Mouse (Mus musculus): Measurements from ENCODE around the gene Cep78. TPM values are rescaled to one million over a fixed set of nuclear protein-coding genes. Genes with fewer than 3 reads are reported as not detected.

Cep78 gene
- polyA plus RNA-seq, 1 experiment from 2014 or later: 48.9 TPM

DNA sequence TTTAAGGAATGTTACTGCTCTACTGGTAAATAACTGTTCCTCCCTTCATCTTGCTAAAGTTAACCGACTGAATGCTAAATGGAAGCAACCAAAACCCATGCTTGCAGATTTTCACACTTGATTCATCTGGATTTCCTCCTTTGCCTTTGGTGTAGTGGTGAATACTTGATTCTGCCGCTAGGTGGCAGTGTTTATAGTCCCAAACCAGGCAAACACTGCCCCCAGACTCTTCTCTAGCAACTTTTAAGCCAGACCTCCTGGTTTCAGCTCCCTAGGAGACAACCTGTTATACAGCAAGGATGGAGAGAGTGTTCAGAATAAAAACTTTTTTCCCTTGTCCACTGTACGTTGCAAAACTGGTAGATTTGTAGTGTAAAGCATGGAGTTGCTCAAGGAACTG lies 13.4 kb upstream of the Cep78 start:
- Histone ChIP-seq H3K4me1 (replicated peaks) (peaks cover 7% of the 10 kb centered on the region; the same call in 1 of the 2 replicates), H3K36me3 (no peaks in the 10 kb centered on the region), H3K27ac (no peak overlapping the region), H3K27me3 (ENCODE audit: insufficient read depth, poor library complexity, severe bottlenecking) (no peaks in the 10 kb centered on the region), H3K4me3 (no peak overlapping the region), H3K9me3 (no peaks in the 10 kb centered on the region)
- DNase-seq (ENCODE audit: low spot score): peak; percentile 62
- 6% methylated on average over 3 of the region's 3 CpGs for WGBS

DNA sequence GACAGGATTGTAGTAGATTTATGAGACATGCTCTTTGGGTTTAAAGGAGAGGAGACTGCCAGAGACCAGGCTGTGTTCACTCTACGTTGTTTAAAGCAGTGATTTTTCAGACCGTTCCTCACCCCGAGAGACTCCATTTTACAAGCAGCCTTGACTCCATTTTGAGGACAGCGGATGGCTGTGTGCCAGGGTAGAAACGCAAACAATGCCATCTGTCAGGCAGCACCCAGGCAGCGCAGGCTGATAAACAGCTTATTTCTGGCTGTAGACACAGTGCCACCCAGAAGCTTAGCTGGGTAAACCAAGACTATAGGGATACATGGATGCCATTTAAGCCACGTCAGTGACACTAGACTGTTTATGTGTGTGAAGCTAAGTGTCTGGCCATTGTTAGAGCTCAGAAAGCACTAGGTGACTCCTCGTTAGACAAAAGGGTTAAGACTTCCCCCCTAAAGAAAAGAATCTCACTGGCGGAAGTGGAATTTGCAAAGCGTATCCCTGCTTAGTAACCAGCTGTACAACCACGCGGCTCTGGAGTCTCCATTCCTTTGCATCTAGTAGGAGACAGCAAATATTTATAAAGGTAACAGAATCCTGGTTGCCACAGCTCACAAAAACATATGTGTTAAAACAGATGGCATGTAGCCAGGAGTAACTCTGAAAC lies 12.2 kb upstream of the Cep78 start:
- no peak for DNase-seq (ENCODE audit: low spot score)
- H3K27ac ChIP-seq: no peak overlapping the region
- WGBS: 66% methylated on average over 12 of the region's 12 CpGs

DNA sequence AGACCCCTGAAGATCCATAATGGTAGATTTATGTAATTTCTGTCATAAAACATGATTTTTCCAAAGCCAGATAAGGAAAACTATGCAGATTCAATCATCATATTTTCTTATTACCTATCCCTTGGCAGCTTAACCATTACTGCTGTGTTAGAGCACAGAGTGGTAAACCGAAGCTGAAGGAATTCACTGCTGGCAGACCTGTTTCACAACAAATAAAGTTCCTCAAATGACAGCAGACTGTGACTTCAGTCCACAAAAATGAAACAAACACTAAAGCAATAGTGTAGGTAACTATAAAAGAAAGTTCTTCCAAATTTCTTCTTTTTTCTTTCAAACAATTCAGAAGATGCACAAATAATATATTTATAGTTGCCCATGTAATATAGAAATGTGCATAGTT lies 5.3 kb upstream of the Cep78 start:
- H3K36me3 ChIP-seq: peaks cover 8% of the 10 kb centered on the region; the same call in 1 of the 2 replicates
- no peak overlapping the region for H3K27ac ChIP-seq
- H3K9me3 ChIP-seq: no peaks in the 10 kb centered on the region
- WGBS: 94% methylated on average over 1 of the region's 1 CpGs
- no peaks in the 10 kb centered on the region for H3K27me3 ChIP-seq (ENCODE audit: insufficient read depth, poor library complexity, severe bottlenecking)
- H3K4me1 ChIP-seq (replicated peaks): peaks cover 3% of the 10 kb centered on the region; the same call in 1 of the 2 replicates
- no peak for DNase-seq (ENCODE audit: low spot score)
- no peak overlapping the region for H3K4me3 ChIP-seq

More for the DNA sequence above, 12.2 kb upstream of the Cep78 start:
- no peak overlapping the region for H3K4me3 ChIP-seq
- no peaks in the 10 kb centered on the region for H3K9me3 ChIP-seq
- peaks cover 7% of the 10 kb centered on the region; the same call in 1 of the 2 replicates for H3K4me1 ChIP-seq (replicated peaks)
- H3K36me3 ChIP-seq: no peaks in the 10 kb centered on the region
- no peaks in the 10 kb centered on the region for H3K27me3 ChIP-seq (ENCODE audit: insufficient read depth, poor library complexity, severe bottlenecking)

DNA sequence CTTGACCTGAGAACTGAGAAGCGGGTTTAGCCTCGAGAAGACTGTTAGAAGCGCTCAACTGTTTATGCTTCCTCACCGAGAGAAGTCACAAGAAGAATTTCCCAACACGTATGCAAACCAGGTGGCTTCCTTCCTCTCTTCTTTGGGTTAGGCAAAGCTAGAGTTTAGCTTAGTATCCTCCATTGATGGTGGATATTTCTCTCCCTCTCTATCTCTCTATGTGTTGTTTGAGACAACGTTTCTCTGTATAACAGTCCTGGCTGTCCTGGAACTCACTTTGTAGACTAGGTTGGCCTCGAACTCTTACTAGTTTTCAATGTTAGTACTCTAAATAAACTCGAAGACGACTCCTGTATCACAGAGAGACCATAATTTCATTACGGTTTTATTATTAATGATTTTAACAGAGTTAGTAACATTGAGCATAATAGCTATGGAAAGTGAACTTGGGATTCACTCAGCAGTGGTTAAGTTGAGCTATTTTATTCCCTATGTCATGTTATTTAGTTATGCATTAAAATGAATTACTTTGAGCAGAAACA lies 454 bp upstream of the Cep78 start:
- Histone ChIP-seq H3K4me3 (peak overlapping the region; percentile 90), H3K9me3 (no peaks in the 10 kb centered on the region), H3K4me1 (replicated peaks) (peaks cover 21% of the 10 kb centered on the region), H3K27me3 (ENCODE audit: insufficient read depth, poor library complexity, severe bottlenecking) (no peaks in the 10 kb centered on the region), H3K27ac (peak overlapping the region; percentile 98), H3K36me3 (peaks cover 19% of the 10 kb centered on the region)
- DNase-seq (ENCODE audit: low spot score): no peak
- WGBS: 32% methylated on average over 10 of the region's 10 CpGs

DNA sequence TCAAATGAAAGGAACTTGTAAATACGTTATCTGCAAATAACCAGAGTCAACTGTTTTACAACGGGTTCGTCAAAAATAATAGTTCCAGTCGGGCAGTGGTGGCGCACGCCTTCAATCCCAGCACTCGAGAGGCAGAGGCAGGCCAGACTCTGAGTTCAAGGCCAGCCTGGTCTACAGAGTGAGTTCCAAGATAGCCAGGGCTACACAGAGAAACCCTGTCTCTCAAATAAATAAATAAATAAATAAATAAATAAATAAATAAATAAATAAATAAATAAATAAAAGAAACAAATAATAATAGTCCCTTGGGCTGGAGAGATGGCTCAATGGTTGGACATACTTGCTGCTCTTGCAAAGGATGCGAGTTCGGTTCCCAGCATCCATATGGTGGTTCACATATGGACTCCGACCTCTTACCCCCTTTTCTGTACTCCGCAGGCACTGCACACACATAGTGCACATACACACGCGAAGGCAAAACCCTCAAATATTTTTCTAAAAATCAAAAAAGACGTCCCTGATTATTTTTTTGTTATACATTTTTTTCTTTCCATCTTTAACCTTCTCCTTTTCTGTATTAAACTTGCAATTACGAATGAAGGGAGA lies 947 bp downstream of the Cep78 start:
- Histone ChIP-seq H3K4me1 (replicated peaks) (peaks cover 21% of the 10 kb centered on the region), H3K4me3 (peak overlapping the region; percentile 90), H3K27ac (peak overlapping the region; percentile 98), H3K9me3 (no peaks in the 10 kb centered on the region), H3K36me3 (peaks cover 33% of the 10 kb centered on the region), H3K27me3 (ENCODE audit: insufficient read depth, poor library complexity, severe bottlenecking) (no peaks in the 10 kb centered on the region)
- WGBS: 53% methylated on average over 15 of the region's 15 CpGs
- no peak for DNase-seq (ENCODE audit: low spot score)

DNA sequence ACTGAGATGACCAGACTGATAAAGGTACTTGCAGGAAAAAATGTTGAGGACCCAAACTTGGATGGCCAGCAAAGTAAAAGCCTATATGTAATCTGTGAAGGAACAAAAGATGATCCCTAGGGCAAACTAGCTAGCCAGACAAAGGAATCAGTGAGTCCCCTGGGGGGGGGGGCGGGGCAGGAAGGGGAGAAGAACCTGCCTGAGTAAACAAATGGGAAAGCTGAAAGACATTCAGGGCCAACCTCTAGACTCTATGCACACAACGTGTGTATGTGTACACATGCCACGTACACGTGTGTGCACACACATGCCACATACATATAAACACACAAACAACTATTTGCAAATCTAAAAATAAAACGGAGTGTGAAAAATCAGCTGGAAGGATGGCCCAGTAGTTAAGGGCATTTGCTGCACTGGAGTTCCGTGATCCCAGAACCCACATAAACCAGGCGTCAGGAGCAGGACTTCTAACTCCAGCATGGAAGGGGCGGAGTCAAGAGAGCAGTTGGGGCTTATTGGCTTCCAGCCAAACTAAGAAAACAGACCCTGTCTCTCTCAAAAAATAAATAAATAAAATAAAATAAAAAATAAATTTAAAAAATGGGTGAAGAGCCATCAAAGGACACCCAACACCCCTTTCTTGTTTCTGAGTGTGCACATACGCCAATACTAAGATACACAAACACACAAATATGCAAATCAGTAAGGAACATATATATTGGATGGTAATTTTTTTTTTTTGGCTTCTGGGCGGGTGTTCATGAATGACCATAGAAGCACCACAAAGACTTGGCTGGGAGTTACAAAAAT lies 1.7 kb downstream of the Cep78 start:
- 43% methylated on average over 10 of the region's 10 CpGs for WGBS
- no peaks in the 10 kb centered on the region for H3K27me3 ChIP-seq (ENCODE audit: insufficient read depth, poor library complexity, severe bottlenecking)
- H3K27ac ChIP-seq: peak overlapping the region; percentile 29
- peaks cover 21% of the 10 kb centered on the region for H3K4me1 ChIP-seq (replicated peaks)
- H3K4me3 ChIP-seq: peak overlapping the region; percentile 90
- no peaks in the 10 kb centered on the region for H3K9me3 ChIP-seq
- H3K36me3 ChIP-seq: peaks cover 36% of the 10 kb centered on the region
- peak; percentile 33 for DNase-seq (ENCODE audit: low spot score)

DNA sequence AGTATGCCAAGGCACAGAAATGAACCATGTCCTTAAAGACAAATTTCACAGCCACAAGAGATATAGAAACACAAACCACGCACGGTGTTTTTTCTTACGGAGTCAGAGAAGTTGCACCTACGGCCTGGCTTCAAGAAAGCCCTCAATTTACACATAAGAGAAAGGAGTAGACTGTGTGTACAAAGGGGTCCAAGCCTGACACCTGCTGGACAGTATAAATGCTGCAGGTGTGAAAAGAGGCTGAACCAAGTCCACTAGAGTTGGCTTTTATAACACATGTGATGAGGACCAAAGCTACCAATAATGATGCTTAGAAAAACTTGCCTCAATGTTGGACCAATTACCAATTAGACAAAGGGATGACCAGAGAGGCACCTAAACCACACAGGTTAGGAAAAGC lies 2.9 kb downstream of the Cep78 start:
- H3K9me3 ChIP-seq: no peaks in the 10 kb centered on the region
- no peak overlapping the region for H3K4me3 ChIP-seq
- DNase-seq (ENCODE audit: low spot score): peak; percentile 56
- WGBS: 81% methylated on average over 4 of the region's 4 CpGs
- peaks cover 42% of the 10 kb centered on the region for H3K36me3 ChIP-seq
- no peaks in the 10 kb centered on the region for H3K27me3 ChIP-seq (ENCODE audit: insufficient read depth, poor library complexity, severe bottlenecking)
- H3K27ac ChIP-seq: no peak overlapping the region
- peaks cover 21% of the 10 kb centered on the region for H3K4me1 ChIP-seq (replicated peaks)

DNA sequence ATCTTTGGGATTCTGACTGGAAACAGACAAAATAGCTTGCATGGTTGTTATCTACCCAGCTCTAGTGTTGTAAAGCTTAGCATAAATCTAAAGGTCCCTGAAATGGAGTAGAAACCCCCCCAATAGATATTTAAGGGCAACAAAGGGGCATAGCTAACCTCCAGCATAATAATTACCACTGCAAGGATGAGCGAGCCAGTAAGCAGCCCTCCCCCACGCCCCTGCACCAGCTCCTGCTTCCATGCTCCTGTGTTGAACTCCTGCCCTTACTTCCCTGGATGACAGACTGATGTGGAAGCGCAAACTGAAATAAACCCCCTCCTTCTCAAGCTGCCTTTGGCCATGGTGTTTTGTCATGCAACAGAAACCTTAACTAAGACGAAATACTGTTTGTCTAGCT lies 11.4 kb downstream of the Cep78 start:
- Histone ChIP-seq H3K4me1 (replicated peaks) (no peaks in the 10 kb centered on the region), H3K27me3 (ENCODE audit: insufficient read depth, poor library complexity, severe bottlenecking) (no peaks in the 10 kb centered on the region), H3K27ac (no peak overlapping the region), H3K4me3 (no peak overlapping the region), H3K9me3 (no peaks in the 10 kb centered on the region), H3K36me3 (peaks cover 98% of the 10 kb centered on the region)
- 76% methylated on average over 4 of the region's 4 CpGs for WGBS
- DNase-seq (ENCODE audit: low spot score): no peak

DNA sequence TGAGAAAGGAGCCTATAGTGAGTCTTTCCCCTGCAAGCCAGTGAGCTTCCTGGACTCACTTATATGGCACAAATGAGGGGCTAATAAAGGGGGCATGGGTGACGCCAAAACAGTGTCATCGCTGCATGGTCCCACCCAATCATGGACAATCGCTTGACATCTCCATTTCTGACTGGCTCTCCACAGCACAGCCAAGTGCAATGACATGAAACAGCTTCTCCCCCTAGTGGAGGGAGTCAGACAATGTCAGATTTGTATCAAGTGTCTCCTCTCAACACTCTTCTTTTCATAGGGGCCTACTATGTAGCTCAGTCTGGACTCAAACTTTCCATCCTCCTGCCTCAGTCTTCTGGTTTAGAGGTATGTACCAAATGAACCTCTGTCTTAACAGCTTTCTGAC lies 19.7 kb downstream of the Cep78 start:
- Histone ChIP-seq H3K27ac (no peak overlapping the region), H3K27me3 (ENCODE audit: insufficient read depth, poor library complexity, severe bottlenecking) (no peaks in the 10 kb centered on the region), H3K9me3 (no peaks in the 10 kb centered on the region), H3K4me3 (no peak overlapping the region), H3K4me1 (replicated peaks) (no peaks in the 10 kb centered on the region), H3K36me3 (peaks cover 98% of the 10 kb centered on the region)
- DNase-seq (ENCODE audit: low spot score): no peak
- 68% methylated on average over 3 of the region's 3 CpGs for WGBS

DNA sequence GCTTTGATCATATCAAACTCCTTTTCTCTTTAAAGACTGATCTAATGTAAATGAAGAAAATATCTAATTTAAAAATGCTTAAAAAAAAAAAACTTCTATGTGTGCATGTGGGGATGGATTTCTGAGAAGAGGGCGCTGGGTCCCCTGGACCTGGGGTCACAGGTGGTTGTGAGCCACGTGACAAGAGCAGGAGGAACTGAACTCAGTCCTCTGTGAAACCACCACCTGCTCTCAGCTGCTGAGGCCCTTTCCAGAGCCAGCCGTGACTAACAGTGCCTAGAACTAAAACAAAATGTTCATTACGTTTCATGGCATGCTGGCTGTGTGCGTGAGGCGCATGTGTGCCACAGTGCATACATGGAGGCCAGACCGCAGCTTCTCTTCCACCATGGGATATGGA lies 20.3 kb downstream of the Cep78 start:
- no peak overlapping the region for H3K4me3 ChIP-seq
- H3K36me3 ChIP-seq: peaks cover 98% of the 10 kb centered on the region
- 95% methylated on average over 7 of the region's 7 CpGs for WGBS
- no peaks in the 10 kb centered on the region for H3K4me1 ChIP-seq (replicated peaks)
- DNase-seq (ENCODE audit: low spot score): no peak
- H3K9me3 ChIP-seq: no peaks in the 10 kb centered on the region
- no peak overlapping the region for H3K27ac ChIP-seq
- H3K27me3 ChIP-seq (ENCODE audit: insufficient read depth, poor library complexity, severe bottlenecking): no peaks in the 10 kb centered on the region

DNA sequence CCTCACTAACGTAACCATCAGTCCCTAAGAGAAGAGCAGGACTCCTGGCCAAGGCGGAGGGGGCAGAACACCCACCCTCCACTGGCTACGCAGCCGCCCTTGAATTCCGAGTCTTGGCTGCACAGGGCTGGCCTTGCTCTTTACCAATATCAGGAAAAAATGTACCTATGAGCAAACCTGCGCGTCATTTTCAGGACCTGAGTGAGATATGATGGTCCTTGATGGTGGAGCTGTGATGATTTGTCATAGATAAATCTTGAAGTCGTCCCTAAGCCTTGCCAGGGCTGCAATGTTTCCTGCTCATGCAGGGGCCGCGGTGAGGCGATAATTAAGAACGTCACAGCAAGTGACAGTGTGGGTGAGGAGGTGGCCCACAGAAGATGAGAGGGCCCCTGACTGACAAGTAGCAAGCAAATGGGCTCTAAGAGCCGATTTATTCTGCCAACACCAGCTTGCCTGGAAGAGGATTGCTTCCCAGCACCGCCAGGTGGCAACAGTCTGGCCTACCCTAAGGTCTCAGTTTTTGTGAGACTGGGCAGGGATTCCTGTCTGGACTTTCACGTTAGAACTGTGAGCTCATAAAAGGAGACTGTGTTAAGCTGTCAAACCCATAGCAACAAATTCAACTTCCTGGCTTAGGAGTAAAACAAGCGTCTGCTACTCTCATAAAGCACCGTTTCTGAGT lies 21.6 kb downstream of the Cep78 start:
- H3K27ac ChIP-seq: no peak overlapping the region
- no peak overlapping the region for H3K4me3 ChIP-seq
- 89% methylated on average over 17 of the region's 17 CpGs for WGBS
- no peak for DNase-seq (ENCODE audit: low spot score)
- no peaks in the 10 kb centered on the region for H3K9me3 ChIP-seq
- H3K36me3 ChIP-seq: peaks cover 98% of the 10 kb centered on the region
- H3K27me3 ChIP-seq (ENCODE audit: insufficient read depth, poor library complexity, severe bottlenecking): no peaks in the 10 kb centered on the region
- H3K4me1 ChIP-seq (replicated peaks): no peaks in the 10 kb centered on the region

DNA sequence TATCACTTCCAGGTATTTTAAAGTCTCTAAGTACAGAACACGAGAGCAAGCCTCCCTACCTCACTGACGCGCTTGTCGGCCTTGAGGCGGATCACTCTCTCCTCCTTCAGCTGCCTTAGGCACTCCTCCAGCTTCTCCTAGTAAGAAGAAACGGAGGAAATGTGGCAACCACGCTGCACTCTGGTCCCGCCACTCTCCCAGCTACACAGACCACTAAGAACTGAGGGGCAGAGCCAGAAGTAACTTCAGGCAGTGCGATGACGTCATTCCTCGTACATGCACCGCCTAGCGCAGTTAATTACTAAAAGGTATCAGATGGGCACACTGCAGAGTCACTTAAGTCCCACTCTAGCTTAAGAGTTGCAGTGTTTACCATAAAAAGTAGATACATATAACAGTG lies 22.5 kb downstream of the Cep78 start:
- Histone ChIP-seq H3K27me3 (ENCODE audit: insufficient read depth, poor library complexity, severe bottlenecking) (no peaks in the 10 kb centered on the region), H3K4me1 (replicated peaks) (no peaks in the 10 kb centered on the region), H3K4me3 (no peak overlapping the region), H3K36me3 (peaks cover 90% of the 10 kb centered on the region), H3K9me3 (no peaks in the 10 kb centered on the region), H3K27ac (no peak overlapping the region)
- WGBS: 93% methylated on average over 13 of the region's 13 CpGs
- DNase-seq (ENCODE audit: low spot score): no peak
